Mouse (Mus musculus) olfactory bulb, adult 2 months (tissue): Measurements from ENCODE around the gene Hsf2bp. TPM values are rescaled to one million over a fixed set of nuclear protein-coding genes. Genes with fewer than 3 reads are reported as not detected.

Experiments used
- H3K27ac ChIP-seq: fragments of 200-500 bp; 2 replicates; pipeline ENCODE4 v1.5.1; 2012; ENCODE audit warnings: low read depth, low read length; ENCODE audit not compliant: insufficient read depth
- H3K4me1 ChIP-seq: fragments of 200-500 bp; 2 replicates; pipeline ENCODE4 v1.6.1; 2012; ENCODE audit warnings: low read length; ENCODE audit not compliant: control insufficient read depth, insufficient read depth
- H3K4me3 ChIP-seq: fragments of 200-500 bp; 2 replicates; pipeline ENCODE4 v1.5.1; 2012; ENCODE audit warnings: mild to moderate bottlenecking, low read depth, low read length, moderate library complexity; ENCODE audit not compliant: insufficient read depth
- CTCF ChIP-seq: fragments of 200-500 bp; IDR thresholded peaks from 2 replicates; pipeline ENCODE4 v1.5.1; 2012; ENCODE audit warnings: low read depth, mild to moderate bottlenecking, low read length, moderate library complexity; ENCODE audit not compliant: insufficient read depth
- POLR2A ChIP-seq: fragments of 200-500 bp; IDR thresholded peaks from 2 replicates; pipeline ENCODE4 v1.6.1; 2012; ENCODE audit warnings: mild to moderate bottlenecking, low read depth, low read length, moderate library complexity; ENCODE audit not compliant: insufficient read depth
- WGBS: fragments of 180-500 bp; shearing (Covaris S2); methylation state at CpG from one replicate; pipeline ENCODE4 v1.1.7; 2018; 5-methylcytosine and 5-hydroxymethylcytosine counted together
- polyA plus RNA-seq: library from polyadenylated mRNA; stranded (reverse); fragments of >200 nt; gene quantifications from 2 replicates; pipeline ENCODE4 v1.2.4, GENCODE M21; 2012; ENCODE audit warnings: low replicate concordance; ENCODE audit not compliant: missing spikeins, insufficient read depth, insufficient read length

Hsf2bp gene
- polyA plus RNA-seq, 1 experiment: not detected

GRCm38 (mm10) chr17:31912881-31913662, 123.1 kb downstream of the Hsf2bp start:
- Histone ChIP-seq H3K4me3 (no peak overlapping the region), H3K4me1 (peaks cover 22% of the 10 kb centered on the region), H3K27ac (peak overlapping the region; percentile 74)
- no peak for TF ChIP-seq CTCF
- 40% methylated on average over 18 of the region's 18 CpGs for WGBS

DNA sequence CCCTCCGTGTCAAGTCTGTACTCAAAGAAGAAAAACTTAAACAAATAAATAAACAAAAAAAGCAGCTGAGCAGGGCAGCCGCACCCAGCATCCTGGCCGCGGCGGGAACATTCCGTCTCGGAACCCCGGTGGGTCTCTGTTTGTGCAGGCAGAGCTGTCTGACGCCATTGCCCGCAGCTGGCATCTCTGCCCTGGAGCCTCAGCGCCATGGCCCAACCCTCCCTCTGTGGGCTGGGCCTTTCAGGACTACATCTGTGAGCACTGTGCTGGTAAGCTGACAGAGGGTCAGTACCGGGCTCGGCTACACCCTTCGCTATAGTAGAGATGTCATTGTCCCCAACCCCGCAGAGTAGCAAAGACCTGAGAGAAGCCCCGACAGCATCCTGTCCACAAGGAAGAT, 123.8 kb downstream of the Hsf2bp start:
- Histone ChIP-seq H3K27ac (peak overlapping the region; percentile 74), H3K4me1 (peaks cover 22% of the 10 kb centered on the region), H3K4me3 (no peak overlapping the region)
- TF ChIP-seq CTCF (0 out of 2 replicates have a peak, but pooled peaks have one; percentile 6), POLR2A (no peak)
- 46% methylated on average over 16 of the region's 16 CpGs for WGBS

GRCm38 (mm10) chr17:31908966-31909365, 127.2 kb downstream of the Hsf2bp start:
- Histone ChIP-seq H3K4me3 (no peak overlapping the region), H3K4me1 (peaks cover 28% of the 10 kb centered on the region), H3K27ac (no peak overlapping the region)
- no peak for TF ChIP-seq CTCF
- WGBS: 69% methylated on average over 2 of the region's 2 CpGs

- Histone ChIP-seq H3K27ac (0 out of 2 replicates have a peak overlapping the region, but pooled peaks have one; percentile 7), H3K4me3 (no peak overlapping the region), H3K4me1 (peaks cover 15% of the 10 kb centered on the region; the same call in 1 of the 2 replicates)
- 95% methylated on average over 3 of the region's 3 CpGs for whole genome bisulfite sequencing
- TF ChIP-seq CTCF (no peak), POLR2A (no peak)
These were observed 129.7 kb downstream of the Hsf2bp start for GRCm38 (mm10) chr17:31906441-31906840.

DNA sequence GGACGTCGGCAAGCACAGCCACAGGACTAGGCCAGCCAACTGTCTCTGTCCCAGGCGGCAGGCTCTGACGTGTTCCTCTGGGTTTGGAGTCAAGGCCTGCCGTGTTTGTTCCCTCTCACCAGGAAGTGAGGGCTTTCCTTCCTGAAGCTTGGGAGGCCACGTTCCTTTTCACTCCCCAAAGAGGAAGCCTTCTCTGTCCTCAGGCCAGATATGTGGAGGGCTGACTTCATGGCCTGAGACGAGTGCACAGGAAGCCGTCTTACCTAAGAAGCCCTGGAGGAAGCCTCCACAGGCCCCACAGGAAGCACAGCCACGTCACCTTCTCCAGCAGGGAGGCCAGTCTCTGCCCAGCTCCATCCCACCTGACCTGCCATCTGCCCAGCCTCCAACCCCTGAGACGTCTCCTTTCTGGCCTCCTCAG, 130.3 kb downstream of the Hsf2bp start:
- Histone ChIP-seq H3K4me3 (no peak overlapping the region), H3K4me1 (peaks cover 15% of the 10 kb centered on the region; the same call in 1 of the 2 replicates), H3K27ac (no peak overlapping the region)
- TF ChIP-seq CTCF (no peak), POLR2A (no peak)
- 86% methylated on average over 10 of the region's 10 CpGs for WGBS

GRCm38 (mm10) chr17:31905201-31905790, 130.9 kb downstream of the Hsf2bp start:
- no peak for TF ChIP-seq CTCF
- no peak for TF ChIP-seq POLR2A
- Histone ChIP-seq H3K4me3 (no peak overlapping the region), H3K27ac (0 out of 2 replicates have a peak overlapping the region, but pooled peaks have one; percentile 7), H3K4me1 (peaks cover 15% of the 10 kb centered on the region; the same call in 1 of the 2 replicates)
- WGBS: 85% methylated on average over 9 of the region's 9 CpGs

DNA sequence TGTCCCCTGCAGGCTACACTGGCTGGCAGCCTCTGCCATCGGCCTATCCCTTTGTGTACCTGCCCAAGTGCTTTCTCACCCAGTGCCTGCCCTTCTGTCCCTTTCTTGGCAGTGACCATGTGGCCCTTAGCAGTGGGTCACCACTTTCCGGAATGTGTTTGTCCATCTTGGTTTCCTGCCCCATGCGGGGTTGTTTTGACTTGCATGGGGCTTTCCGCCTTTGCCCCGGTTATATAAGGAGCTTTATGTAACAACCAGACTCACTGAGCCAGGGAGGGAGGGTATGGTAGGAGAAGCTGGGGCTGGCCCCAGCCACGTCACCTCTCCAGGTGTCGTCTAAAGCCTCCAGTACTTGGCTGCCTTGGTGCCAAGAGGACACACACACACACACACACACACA, 132.1 kb downstream of the Hsf2bp start:
- TF ChIP-seq CTCF (no peak), POLR2A (no peak)
- peaks cover 15% of the 10 kb centered on the region; the same call in 1 of the 2 replicates for H3K4me1 ChIP-seq
- H3K27ac ChIP-seq: no peak overlapping the region
- WGBS: 83% methylated on average over 7 of the region's 7 CpGs
- no peak overlapping the region for H3K4me3 ChIP-seq

DNA sequence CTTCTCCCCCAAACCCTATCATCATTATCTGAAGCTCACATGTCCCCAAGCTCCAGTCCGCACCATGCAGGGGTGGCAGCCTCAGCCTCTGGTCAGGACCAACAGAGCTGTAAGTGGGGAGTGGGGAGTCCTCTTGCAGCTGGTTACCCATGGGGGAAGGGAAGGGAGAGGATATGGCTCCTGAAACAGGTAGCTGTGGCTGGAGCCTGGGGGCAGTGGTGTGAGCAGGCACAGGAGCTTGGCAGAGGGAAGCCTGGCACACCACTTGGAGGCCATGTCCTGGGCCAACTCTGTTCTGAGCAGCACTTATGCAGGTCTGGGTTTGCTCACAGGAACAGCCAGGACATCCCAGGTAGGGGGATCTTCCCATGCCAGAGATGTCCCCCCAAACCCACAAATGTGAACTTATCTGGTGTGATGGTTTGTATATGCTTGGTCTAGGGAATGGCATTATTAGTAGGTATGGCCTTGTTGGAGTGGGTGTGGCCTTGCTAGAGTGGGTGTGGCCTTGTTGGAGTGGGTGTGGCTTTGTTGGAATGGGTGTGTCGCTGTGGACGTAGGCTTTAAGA, 133.4 kb downstream of the Hsf2bp start:
- WGBS: 90% methylated on average over 3 of the region's 3 CpGs
- no peak for TF ChIP-seq POLR2A
- no peak for TF ChIP-seq CTCF
- peaks cover 15% of the 10 kb centered on the region; the same call in 1 of the 2 replicates for H3K4me1 ChIP-seq
- H3K4me3 ChIP-seq: no peak overlapping the region
- no peak overlapping the region for H3K27ac ChIP-seq
